Mouse (Mus musculus) kidney, embryonic 15.5 days (tissue): ENCODE data around the gene Samd14. TPM values are rescaled to one million over a fixed set of nuclear protein-coding genes. Genes with fewer than 3 reads are reported as not detected.

Source experiments
- ATAC-seq: fragments of 200-750 bp; cut with Nextera tagmentation; replicated peaks from 2 replicates; pipeline ENCODE4 v1.8.0; 2017; ENCODE audit warnings: moderate TSS enrichment; ENCODE audit not compliant: low FRiP score
- H3K27ac ChIP-seq: fragments of 300-500 bp; sonication (generic); 2 replicates; pipeline ENCODE4 v1.5.1; 2015; ENCODE audit warnings: mild to moderate bottlenecking, inconsistent platforms
- H3K27me3 ChIP-seq: fragments of 300-500 bp; sonication (generic); 2 replicates; pipeline ENCODE4 v1.6.1; 2015; ENCODE audit warnings: inconsistent platforms
- H3K36me3 ChIP-seq: fragments of 300-500 bp; sonication (generic); 2 replicates; pipeline ENCODE4 v1.6.1; 2015; ENCODE audit warnings: inconsistent platforms
- H3K4me1 ChIP-seq: fragments of 300-500 bp; sonication (generic); 2 replicates; pipeline ENCODE4 v1.6.1; 2015; ENCODE audit warnings: inconsistent platforms
- H3K4me2 ChIP-seq: fragments of 300-500 bp; sonication (generic); 2 replicates; pipeline ENCODE4 v1.6.1; 2015; ENCODE audit warnings: moderate library complexity, mild to moderate bottlenecking, inconsistent platforms
- H3K4me3 ChIP-seq: fragments of 300-500 bp; sonication (generic); replicated peaks from 2 replicates; pipeline ENCODE4 v1.5.1; 2015; ENCODE audit warnings: mild to moderate bottlenecking, inconsistent platforms
- H3K9ac ChIP-seq: fragments of 300-500 bp; sonication (generic); 2 replicates; pipeline ENCODE4 v1.6.1; 2015; ENCODE audit warnings: mild to moderate bottlenecking, inconsistent platforms
- H3K9me3 ChIP-seq: fragments of 300-500 bp; sonication (generic); replicated peaks from 2 replicates; pipeline ENCODE4 v1.6.1; 2016; ENCODE audit warnings: inconsistent platforms
- WGBS: fragments of 180-500 bp; shearing (Covaris S2); methylation state at CpG from one replicate; pipeline ENCODE4 v1.1.7; 2015; ENCODE audit warnings: mixed read lengths; 5-methylcytosine and 5-hydroxymethylcytosine counted together
- polyA plus RNA-seq: library from polyadenylated mRNA; unstranded; fragments of >200 nt; fragmentation: Nextera tagmentation; extraction: Ambion mirVana; gene quantifications from 2 replicates; pipeline ENCODE4 v1.2.1, GENCODE M21; 2015

Samd14 gene
- polyA plus RNA-seq, 1 experiment from 2014 or later, result 21.2 TPM

DNA sequence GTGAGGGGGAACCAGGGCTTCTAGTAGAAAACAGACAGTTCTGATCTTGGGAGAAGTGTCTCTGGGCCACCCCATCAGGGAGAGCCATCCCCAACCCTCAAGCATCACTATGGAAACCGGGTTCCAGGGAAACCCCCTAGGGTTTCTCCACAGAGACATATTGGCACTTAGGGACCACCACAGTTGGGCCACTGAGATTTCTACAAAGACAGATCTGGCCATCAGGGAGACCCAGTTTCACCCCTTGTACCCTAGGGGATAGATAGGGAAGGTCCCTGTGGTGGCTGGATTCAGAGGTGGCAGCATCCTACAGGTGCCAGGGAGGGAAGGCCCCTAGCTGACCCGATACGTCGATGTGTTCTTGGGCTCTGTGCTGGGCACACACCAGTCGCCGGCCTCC lies 17.2 kb downstream of the Samd14 start:
- ATAC-seq, result no peak
- Histone ChIP-seq H3K27me3 (no peaks in the 10 kb centered on the region), H3K36me3 (peaks cover 56% of the 10 kb centered on the region), H3K4me1 (peaks cover 31% of the 10 kb centered on the region), H3K27ac (0 out of 2 replicates have a peak overlapping the region, but pooled peaks have one; percentile 79), H3K9me3 (no peaks in the 10 kb centered on the region), H3K4me3 (no peak overlapping the region), H3K9ac (no peak overlapping the region), H3K4me2 (no peak overlapping the region)
- WGBS, result 82% methylated on average over 6 of the region's 6 CpGs

DNA sequence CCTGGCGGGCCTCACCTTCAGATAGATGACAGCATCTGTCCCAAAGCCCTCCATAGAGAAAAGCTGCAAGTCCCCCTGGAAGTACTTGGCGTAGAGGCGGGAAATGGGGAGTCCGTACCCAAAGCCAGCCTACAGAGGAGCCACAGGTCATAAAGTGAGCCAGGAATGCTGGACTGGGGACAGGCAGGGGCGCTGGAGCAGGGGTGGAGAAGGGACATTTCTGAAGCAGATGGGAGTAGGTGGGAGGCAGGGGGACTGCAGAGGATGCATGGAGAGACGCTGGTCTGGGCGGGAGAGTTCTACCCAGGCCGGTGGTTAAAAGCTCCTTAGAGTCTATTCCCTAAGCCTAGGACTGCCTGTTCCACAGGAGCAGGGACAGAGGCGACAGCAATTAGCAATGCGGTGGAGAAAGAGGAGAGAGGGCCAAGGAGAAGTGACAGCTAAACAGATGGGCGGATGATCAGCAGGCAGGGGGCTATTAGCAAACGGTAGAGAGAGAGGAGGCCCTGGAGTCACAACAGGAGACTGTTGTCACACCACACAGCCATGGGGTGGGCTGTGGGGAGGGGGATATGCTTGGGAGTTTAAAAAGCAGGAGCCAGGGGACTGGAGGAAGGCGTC lies 18.3 kb downstream of the Samd14 start:
- H3K4me3 ChIP-seq, result no peak overlapping the region
- H3K27ac ChIP-seq, result no peak overlapping the region
- 33% methylated on average over 13 of the region's 13 CpGs for WGBS
- no peak overlapping the region for H3K9ac ChIP-seq
- H3K9me3 ChIP-seq, result no peaks in the 10 kb centered on the region
- no peak overlapping the region for H3K4me2 ChIP-seq
- peaks cover 47% of the 10 kb centered on the region for H3K36me3 ChIP-seq
- no peaks in the 10 kb centered on the region for H3K27me3 ChIP-seq
- ATAC-seq, result no peak
- peaks cover 34% of the 10 kb centered on the region for H3K4me1 ChIP-seq

DNA sequence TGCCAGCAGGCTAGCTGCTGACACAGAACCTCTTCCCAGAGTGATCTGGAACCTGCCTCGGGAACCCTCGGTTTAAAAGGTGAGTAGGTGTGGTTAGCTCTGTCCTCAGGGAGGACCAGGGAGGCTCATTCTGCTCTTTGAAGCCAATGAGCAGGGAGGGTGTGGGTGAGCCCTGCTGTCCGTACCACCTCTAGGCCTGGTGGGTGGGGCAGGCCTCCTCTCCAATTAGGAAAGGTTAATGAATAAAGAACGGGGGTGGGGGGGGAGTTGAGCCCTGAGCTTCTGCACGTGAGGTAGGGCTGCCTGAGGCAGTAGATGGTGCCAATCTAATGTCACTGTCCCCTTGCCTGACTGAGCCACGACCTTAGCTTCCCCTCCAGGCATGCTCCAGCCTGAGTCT lies 23.3 kb downstream of the Samd14 start:
- H3K27me3 ChIP-seq, result no peaks in the 10 kb centered on the region
- no peak overlapping the region for H3K4me2 ChIP-seq
- H3K9ac ChIP-seq, result no peak overlapping the region
- no peak overlapping the region for H3K27ac ChIP-seq
- no peaks in the 10 kb centered on the region for H3K9me3 ChIP-seq
- H3K36me3 ChIP-seq, result peaks cover 45% of the 10 kb centered on the region
- no peak overlapping the region for H3K4me3 ChIP-seq
- 25% methylated on average over 6 of the region's 6 CpGs for WGBS
- ATAC-seq, result 0 out of 2 replicates have a peak, but pooled peaks have one; percentile 7
- H3K4me1 ChIP-seq, result peaks cover 20% of the 10 kb centered on the region

GRCm38 (mm10) chr11:95033617-95034016 lies 23.9 kb downstream of the Samd14 start:
- 0 out of 2 replicates have a peak overlapping the region, but pooled peaks have one; percentile 37 for H3K27ac ChIP-seq
- H3K4me2 ChIP-seq, result no peak overlapping the region
- 70% methylated on average over 14 of the region's 14 CpGs for WGBS
- H3K27me3 ChIP-seq, result no peaks in the 10 kb centered on the region
- no peak for ATAC-seq
- H3K4me1 ChIP-seq, result peaks cover 20% of the 10 kb centered on the region
- peaks cover 47% of the 10 kb centered on the region for H3K36me3 ChIP-seq
- H3K9ac ChIP-seq, result no peak overlapping the region
- H3K9me3 ChIP-seq, result no peaks in the 10 kb centered on the region
- H3K4me3 ChIP-seq, result no peak overlapping the region

GRCm38 (mm10) chr11:95034902-95035301 lies 25.2 kb downstream of the Samd14 start:
- H3K27me3 ChIP-seq, result no peaks in the 10 kb centered on the region
- H3K4me1 ChIP-seq, result peaks cover 28% of the 10 kb centered on the region
- ATAC-seq, result no peak
- H3K27ac ChIP-seq, result no peak overlapping the region
- no peak overlapping the region for H3K4me2 ChIP-seq
- H3K4me3 ChIP-seq, result no peak overlapping the region
- H3K9me3 ChIP-seq, result no peaks in the 10 kb centered on the region
- WGBS, result 57% methylated on average over 10 of the region's 10 CpGs
- no peak overlapping the region for H3K9ac ChIP-seq
- H3K36me3 ChIP-seq, result peaks cover 45% of the 10 kb centered on the region

DNA sequence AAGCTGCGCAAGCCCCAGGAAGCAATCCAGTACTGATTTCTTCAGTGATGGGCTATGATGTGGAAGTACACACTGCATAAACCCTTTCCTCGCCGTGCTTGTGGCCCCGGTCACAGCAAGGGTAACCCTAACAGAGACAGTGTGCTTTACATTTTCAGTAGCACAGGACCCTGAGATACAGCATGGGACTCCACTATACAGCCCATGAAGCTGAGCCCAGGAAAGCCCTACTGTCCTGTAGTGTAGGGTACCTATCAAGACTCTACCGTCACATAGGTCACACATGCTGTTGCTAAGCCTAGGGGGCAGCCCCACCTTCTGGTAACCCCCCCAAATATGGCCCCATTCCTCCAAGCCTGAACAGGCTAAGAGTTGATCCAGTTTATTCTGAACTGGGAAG lies 26.8 kb downstream of the Samd14 start:
- Histone ChIP-seq H3K4me3 (no peak overlapping the region), H3K9ac (no peak overlapping the region), H3K27ac (no peak overlapping the region), H3K4me1 (peaks cover 38% of the 10 kb centered on the region), H3K4me2 (no peak overlapping the region), H3K27me3 (no peaks in the 10 kb centered on the region), H3K9me3 (no peaks in the 10 kb centered on the region), H3K36me3 (peaks cover 40% of the 10 kb centered on the region)
- ATAC-seq, result no peak
- 92% methylated on average over 5 of the region's 5 CpGs for WGBS

- Histone ChIP-seq H3K9me3 (no peaks in the 10 kb centered on the region), H3K36me3 (peaks cover 35% of the 10 kb centered on the region; the same call in 1 of the 2 replicates), H3K4me1 (peaks cover 45% of the 10 kb centered on the region), H3K4me2 (no peak overlapping the region), H3K4me3 (no peak overlapping the region), H3K27ac (no peak overlapping the region), H3K27me3 (no peaks in the 10 kb centered on the region), H3K9ac (no peak overlapping the region)
- no peak for ATAC-seq
- WGBS, result 47% methylated on average over 6 of the region's 6 CpGs
These were observed 27.6 kb downstream of the Samd14 start for GRCm38 (mm10) chr11:95037306-95037705.

- H3K4me1 ChIP-seq, result peaks cover 40% of the 10 kb centered on the region
- H3K4me3 ChIP-seq, result no peak overlapping the region
- no peaks in the 10 kb centered on the region for H3K27me3 ChIP-seq
- WGBS, result 81% methylated on average over 14 of the region's 14 CpGs
- H3K27ac ChIP-seq, result no peak overlapping the region
- H3K9ac ChIP-seq, result 0 out of 2 replicates have a peak overlapping the region, but pooled peaks have one; percentile 4
- peaks cover 35% of the 10 kb centered on the region; the same call in 1 of the 2 replicates for H3K36me3 ChIP-seq
- no peaks in the 10 kb centered on the region for H3K9me3 ChIP-seq
- H3K4me2 ChIP-seq, result no peak overlapping the region
- ATAC-seq, result no peak
These were observed 28.6 kb downstream of the Samd14 start for GRCm38 (mm10) chr11:95038156-95038817.

DNA sequence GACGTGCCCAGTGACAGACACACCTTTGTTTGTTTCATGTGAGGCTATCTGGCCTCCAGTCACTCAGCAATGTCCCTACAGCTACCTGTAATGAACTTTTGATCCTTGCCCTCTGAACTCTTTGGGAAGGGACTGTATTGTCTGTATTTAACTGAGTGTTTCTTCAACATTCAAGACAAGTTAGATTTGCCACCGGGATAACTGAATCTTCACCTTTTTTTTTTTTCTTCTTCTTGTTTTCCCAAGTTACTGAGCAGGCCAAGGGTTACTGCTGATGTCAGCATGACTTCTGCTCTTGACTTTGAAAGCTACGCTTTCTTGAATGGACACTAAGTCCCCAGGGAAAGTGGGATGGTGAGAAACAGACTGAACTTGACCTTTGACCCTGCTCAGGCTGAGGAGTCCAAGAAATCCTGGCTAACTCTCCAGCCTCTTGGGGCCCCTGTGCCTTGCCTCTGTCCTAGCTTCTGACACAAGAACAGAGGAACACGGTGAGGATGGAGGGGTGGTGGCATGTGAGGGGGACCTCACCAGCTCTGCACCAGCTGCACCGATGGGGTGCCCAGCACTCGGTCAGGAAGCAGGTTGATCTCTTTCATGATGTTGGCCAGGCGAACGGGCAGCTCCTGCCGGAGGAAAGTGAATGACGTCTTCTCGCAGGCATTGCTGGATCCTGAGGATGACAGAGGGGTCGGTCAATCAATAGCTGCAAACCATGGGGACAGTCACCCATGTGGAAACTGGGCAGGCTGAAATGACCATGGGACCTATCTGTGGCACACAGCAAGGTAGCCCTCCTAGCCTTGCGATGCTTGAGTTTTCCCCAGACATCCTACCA lies 29.4 kb downstream of the Samd14 start:
- Histone ChIP-seq H3K4me3 (no peak overlapping the region), H3K27ac (peak overlapping the region; percentile 86; the same call in 1 of the 2 replicates), H3K27me3 (no peaks in the 10 kb centered on the region), H3K9me3 (no peaks in the 10 kb centered on the region), H3K9ac (no peak overlapping the region), H3K36me3 (peaks cover 35% of the 10 kb centered on the region; the same call in 1 of the 2 replicates), H3K4me2 (0 out of 2 replicates have a peak overlapping the region, but pooled peaks have one; percentile 92), H3K4me1 (peaks cover 33% of the 10 kb centered on the region)
- 83% methylated on average over 13 of the region's 13 CpGs for WGBS
- ATAC-seq, result no peak

DNA sequence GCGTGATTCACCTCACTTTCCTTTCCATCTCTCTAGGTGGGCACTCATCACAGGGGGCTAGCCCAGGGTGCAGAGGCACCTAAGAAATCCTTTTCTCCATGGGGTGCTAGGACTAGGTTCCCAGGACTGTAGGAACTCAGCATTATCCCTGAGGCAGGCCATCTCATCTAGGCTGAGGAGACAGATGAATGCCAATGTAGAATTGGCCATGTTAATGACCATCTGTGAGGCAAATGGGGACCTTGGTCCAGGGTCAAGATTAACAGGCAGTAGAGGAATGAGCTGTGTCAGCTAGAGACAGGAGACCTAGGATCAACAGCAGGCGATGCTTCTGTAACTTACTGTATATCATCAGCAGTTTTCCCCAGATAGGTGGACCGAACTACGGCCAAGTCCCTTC lies 30.1 kb downstream of the Samd14 start:
- peak overlapping the region; percentile 92 for H3K4me2 ChIP-seq
- peaks cover 35% of the 10 kb centered on the region for H3K4me1 ChIP-seq
- peak overlapping the region; percentile 79 for H3K9ac ChIP-seq
- peak overlapping the region; percentile 90 for H3K4me3 ChIP-seq
- peak overlapping the region; percentile 86 for H3K27ac ChIP-seq
- WGBS, result 77% methylated on average over 4 of the region's 4 CpGs
- no peaks in the 10 kb centered on the region for H3K27me3 ChIP-seq
- no peak for ATAC-seq
- H3K36me3 ChIP-seq, result peaks cover 39% of the 10 kb centered on the region; the same call in 1 of the 2 replicates
- no peaks in the 10 kb centered on the region for H3K9me3 ChIP-seq

GRCm38 (mm10) chr11:95040491-95041138 lies 30.9 kb downstream of the Samd14 start:
- H3K9ac ChIP-seq, result peak overlapping the region; percentile 79
- no peaks in the 10 kb centered on the region for H3K9me3 ChIP-seq
- WGBS, result under 1% methylated on average over 20 of the region's 20 CpGs
- H3K36me3 ChIP-seq, result peaks cover 45% of the 10 kb centered on the region; the same call in 1 of the 2 replicates
- peak overlapping the region; percentile 86 for H3K27ac ChIP-seq
- H3K4me2 ChIP-seq, result peak overlapping the region; percentile 92
- H3K4me1 ChIP-seq, result peaks cover 37% of the 10 kb centered on the region
- H3K27me3 ChIP-seq, result no peaks in the 10 kb centered on the region
- peak; percentile 52 for ATAC-seq
- peak overlapping the region; percentile 90 for H3K4me3 ChIP-seq
